30 mouse cellular contexts compared by ENCODE assay signal in the genomic region with DNA sequence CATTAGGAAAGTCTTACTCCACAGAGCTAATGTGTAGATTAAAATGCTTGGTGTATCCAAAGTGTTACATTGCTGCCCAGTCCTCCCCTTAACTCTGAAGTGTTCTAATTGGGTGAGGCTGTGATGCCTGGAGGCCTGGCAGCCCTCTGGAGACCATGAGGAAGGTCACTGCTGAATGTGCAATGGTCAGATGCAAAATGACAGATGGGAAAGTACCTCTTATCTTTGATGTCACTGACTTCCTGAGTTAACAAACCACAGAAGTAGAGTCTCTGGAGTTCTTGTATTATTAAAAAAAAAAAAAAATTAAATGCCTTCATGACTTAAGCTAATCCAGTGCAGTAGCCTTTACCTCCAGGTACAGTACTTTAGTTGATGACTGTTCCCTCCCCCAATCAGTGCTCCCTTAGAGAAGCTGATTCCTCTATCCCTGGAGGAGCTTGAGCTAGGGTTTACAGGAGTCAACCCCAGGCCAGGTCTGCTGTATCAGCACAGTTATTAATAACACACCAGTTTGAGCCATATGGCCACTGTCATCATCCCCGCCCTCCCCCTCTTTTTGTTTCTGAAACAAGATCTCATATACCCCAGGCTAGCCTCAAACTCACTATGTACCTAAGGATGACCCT. TPM values are rescaled to one million over a fixed set of nuclear protein-coding genes. Genes with fewer than 3 reads are reported as not detected.
DNase-seq lines count a peak whose midpoint lies in the region; ATAC-seq lines count a peak whose summit lies in the region.
"Had no signal": no experiment of that assay in that cellular context is flagged by ENCODE, and none has a peak within 500 bp of the region (broad histone marks: within the 10 kb centered on the region; RNA-seq: fewer than 3 reads in every experiment).

No protein-coding gene starts in this region.

- H3K9me3 ChIP-seq in forebrain, embryonic 15.5 days = no peaks in the 10 kb centered on the region
- H3K9me3 ChIP-seq: heart, embryonic 12.5 days; hindbrain, embryonic 10.5 days; kidney, embryonic 15.5 days; limb, embryonic 12.5 days; midbrain, embryonic 13.5 days; neural tube, embryonic 12.5 days had no signal

- ATAC-seq in CD4-positive, CD25-positive, alpha-beta regulatory T cell, adult 4 months = peak; percentile 82
- peak; percentile 70 for ATAC-seq in common myeloid progenitor, adult 5-6 weeks (replicated peaks; ENCODE audit: low read depth, poor library complexity, severe bottlenecking)
- ATAC-seq in megakaryocyte-erythroid progenitor cell, adult 5-6 weeks (replicated peaks; ENCODE audit: low FRiP score, low TSS enrichment, poor library complexity, severe bottlenecking) = peak; percentile 64
- no peak for ATAC-seq in forebrain, embryonic 15.5 days (replicated peaks)
- ATAC-seq: forebrain, embryonic 14.5 days; hindbrain, embryonic 16.5 days; liver, postnatal 0 days; lung, postnatal 0 days; midbrain, embryonic 13.5 days had no signal

- H3K4me3 ChIP-seq in forebrain, embryonic 15.5 days = no peak overlapping the region
- H3K4me3 ChIP-seq: heart, embryonic 12.5 days; hindbrain, embryonic 10.5 days; kidney, embryonic 15.5 days; limb, embryonic 12.5 days; midbrain, embryonic 13.5 days; neural tube, embryonic 12.5 days had no signal

- H3K27ac ChIP-seq in forebrain, embryonic 15.5 days (replicated peaks) = no peak overlapping the region
- H3K27ac ChIP-seq: hindbrain, embryonic 10.5 days; kidney, embryonic 15.5 days; limb, embryonic 12.5 days; midbrain, embryonic 13.5 days; neural tube, embryonic 12.5 days; stomach, postnatal 0 days had no signal

- no peaks in the 10 kb centered on the region for H3K27me3 ChIP-seq in forebrain, embryonic 15.5 days
- H3K27me3 ChIP-seq: limb, embryonic 12.5 days; neural tube, embryonic 12.5 days had no signal

- no peak overlapping the region for H3K4me2 ChIP-seq in forebrain, embryonic 15.5 days (replicated peaks)
- H3K4me2 ChIP-seq: heart, embryonic 12.5 days; kidney, embryonic 15.5 days; limb, embryonic 12.5 days; liver, embryonic 11.5 days; midbrain, embryonic 13.5 days; neural tube, embryonic 12.5 days had no signal

- 97% methylated on average over 1 of the region's 1 CpGs for WGBS in forebrain, embryonic 15.5 days

- no peak overlapping the region for H3K9ac ChIP-seq in forebrain, embryonic 15.5 days (replicated peaks)
- H3K9ac ChIP-seq: heart, embryonic 12.5 days; kidney, embryonic 15.5 days; limb, embryonic 12.5 days; liver, postnatal 0 days; midbrain, embryonic 13.5 days; neural tube, embryonic 12.5 days had no signal

- peak; percentile 95 for DNase-seq in 416B (ENCODE audit: low read depth)
- no peak for DNase-seq in urinary bladder, postnatal 14 days (ENCODE audit: low spot score)
- no peak for DNase-seq in right cerebral cortex, postnatal 10 days (ENCODE audit: low spot score in 2 of 2)
- DNase-seq: adrenal gland, postnatal 10 days; B cell, adult 2 months; cerebellum, adult 2 months; cerebellum, postnatal 25 days; embryo, embryonic 11 days; gastrocnemius, postnatal 25 days; heart, postnatal 10 days; kidney, adult 11 months; kidney, postnatal 36 days; liver, postnatal 0 days; right cerebral cortex, postnatal 4 days; thymus, adult 2 months had no signal

- H3K36me3 ChIP-seq in forebrain, embryonic 15.5 days = no peaks in the 10 kb centered on the region
- H3K36me3 ChIP-seq: heart, embryonic 12.5 days; hindbrain, embryonic 10.5 days; kidney, embryonic 15.5 days; limb, embryonic 12.5 days; midbrain, embryonic 13.5 days; neural tube, embryonic 12.5 days had no signal

- H3K4me1 ChIP-seq in forebrain, embryonic 15.5 days = peaks cover 7% of the 10 kb centered on the region

RNA-seq across cellular contexts. Expression of gene Prex1, which starts 5.8 kb away (rescaled TPM):
- polyA plus RNA-seq in CD4-positive, CD25-positive, alpha-beta regulatory T cell, adult 4 months (2017; shearing (Covaris generic)) = 10 to 100 TPM; 25.0 to 25.2 TPM
- total RNA-seq in common myeloid progenitor, adult 5-6 weeks (2017) = 18.5 and 26.2 TPM in 2 replicates
- total RNA-seq in megakaryocyte-erythroid progenitor cell, adult 5-6 weeks (2014; fragmentation: Nextera tagmentation) = 34.5 and 39.2 TPM in 2 replicates
- 9.2 and 10.0 TPM in 2 replicates for total RNA-seq in megakaryocyte-erythroid progenitor cell, adult 5-6 weeks (2017)
- polyA plus RNA-seq in forebrain, embryonic 15.5 days (2015; fragmentation: Nextera tagmentation; extraction: Ambion mirVana) = 38.8 and 43.9 TPM in 2 replicates
